Mouse (Mus musculus) embryonic fibroblast, embryonic 13.5 days (primary cell): ENCODE data around the gene Cacna1d. TPM values are rescaled to one million over a fixed set of nuclear protein-coding genes. Genes with fewer than 3 reads are reported as not detected.

Experiments
- H3K27ac ChIP-seq: 2 replicates; pipeline ENCODE4 v1.5.1; 2012; ENCODE audit warnings: low read length, control low read depth, inconsistent platforms; ENCODE audit not compliant: insufficient read depth
- H3K4me1 ChIP-seq: 2 replicates; pipeline ENCODE4 v1.6.1; 2011; ENCODE audit warnings: low read length; ENCODE audit not compliant: control insufficient read depth, insufficient read depth
- H3K4me3 ChIP-seq: 2 replicates; pipeline ENCODE4 v1.5.1; 2011; ENCODE audit warnings: mild to moderate bottlenecking, control low read depth, low read length; ENCODE audit not compliant: insufficient read depth
- CTCF ChIP-seq: IDR thresholded peaks from 2 replicates; pipeline ENCODE4 v1.5.1; 2011; ENCODE audit warnings: mild to moderate bottlenecking, control low read depth, low read length, moderate library complexity, borderline replicate concordance; ENCODE audit not compliant: insufficient read depth
- POLR2A ChIP-seq: IDR thresholded peaks from 2 replicates; pipeline ENCODE4 v1.6.1; 2011; ENCODE audit warnings: low read depth, mild to moderate bottlenecking, control low read depth, low read length, moderate library complexity
- polyA plus RNA-seq: library from polyadenylated mRNA; stranded (reverse); fragments of >200 nt; gene quantifications from 2 replicates; pipeline ENCODE4 v1.2.4, GENCODE M21; 2011; ENCODE audit warnings: low read depth; ENCODE audit not compliant: missing spikeins, insufficient read length

Gene Cacna1d
- polyA plus RNA-seq, 1 experiment = not detected

DNA sequence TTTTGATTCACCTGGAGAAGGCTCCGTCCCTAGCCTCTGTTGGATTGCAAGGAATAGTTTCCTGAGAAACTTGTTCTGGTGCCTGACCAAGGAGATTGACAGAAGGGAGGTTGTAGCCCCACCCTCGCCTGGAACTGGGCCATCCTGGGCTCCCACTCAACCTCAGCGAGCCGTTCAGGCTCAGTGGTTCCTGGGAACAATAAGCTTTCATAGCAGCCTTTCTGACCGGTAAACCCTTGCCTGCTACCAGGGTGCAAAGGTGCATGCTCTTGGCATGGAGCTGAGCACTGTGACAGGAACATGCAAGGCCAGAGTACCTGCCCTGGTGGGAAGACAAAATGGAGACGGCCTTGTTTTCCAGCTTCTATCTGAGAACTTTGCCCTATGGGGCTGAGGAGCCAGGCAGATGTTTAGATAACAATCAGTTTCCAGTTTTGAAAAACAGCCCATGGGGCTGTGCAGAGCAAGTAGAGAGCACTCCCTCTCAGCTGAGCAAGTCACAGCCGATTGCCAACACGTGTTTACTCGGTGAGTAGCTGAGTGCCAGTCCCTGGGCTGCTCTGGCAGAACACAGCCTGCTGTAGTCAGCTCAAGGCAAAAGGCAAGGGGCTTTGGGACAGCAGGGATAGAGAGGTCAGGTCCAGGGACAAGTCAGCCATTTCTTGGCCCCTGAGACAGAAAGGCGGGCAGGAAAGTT, 481.2 kb downstream of the Cacna1d start:
- Histone ChIP-seq H3K4me3 (no peak overlapping the region), H3K27ac (no peak overlapping the region), H3K4me1 (no peaks in the 10 kb centered on the region)
- TF ChIP-seq CTCF (no peak), POLR2A (no peak)

- Histone ChIP-seq H3K27ac (no peak within 1 kb of the TSS), H3K4me1 (no peaks in the 10 kb centered on the region), H3K4me3 (0 out of 2 replicates have a peak within 1 kb of the TSS, but pooled peaks have one; percentile 5)
- TF ChIP-seq CTCF (no peak), POLR2A (no peak)
Observed at GRCm38 (mm10) chr14:30008733-30009575, 482.3 kb downstream of the Cacna1d start, which contains the start of the genes Il17rb and Chdh. TSS of gene Il17rb (minus strand) at chr14:30008896. TSS of gene Chdh (plus strand) at chr14:30009023.

- Histone ChIP-seq H3K27ac (no peak overlapping the region), H3K4me1 (no peaks in the 10 kb centered on the region)
- TF ChIP-seq POLR2A = no peak
- TF ChIP-seq CTCF = no peak
Observed at GRCm38 (mm10) chr14:29999475-29999811, 491.8 kb downstream of the Cacna1d start.

DNA sequence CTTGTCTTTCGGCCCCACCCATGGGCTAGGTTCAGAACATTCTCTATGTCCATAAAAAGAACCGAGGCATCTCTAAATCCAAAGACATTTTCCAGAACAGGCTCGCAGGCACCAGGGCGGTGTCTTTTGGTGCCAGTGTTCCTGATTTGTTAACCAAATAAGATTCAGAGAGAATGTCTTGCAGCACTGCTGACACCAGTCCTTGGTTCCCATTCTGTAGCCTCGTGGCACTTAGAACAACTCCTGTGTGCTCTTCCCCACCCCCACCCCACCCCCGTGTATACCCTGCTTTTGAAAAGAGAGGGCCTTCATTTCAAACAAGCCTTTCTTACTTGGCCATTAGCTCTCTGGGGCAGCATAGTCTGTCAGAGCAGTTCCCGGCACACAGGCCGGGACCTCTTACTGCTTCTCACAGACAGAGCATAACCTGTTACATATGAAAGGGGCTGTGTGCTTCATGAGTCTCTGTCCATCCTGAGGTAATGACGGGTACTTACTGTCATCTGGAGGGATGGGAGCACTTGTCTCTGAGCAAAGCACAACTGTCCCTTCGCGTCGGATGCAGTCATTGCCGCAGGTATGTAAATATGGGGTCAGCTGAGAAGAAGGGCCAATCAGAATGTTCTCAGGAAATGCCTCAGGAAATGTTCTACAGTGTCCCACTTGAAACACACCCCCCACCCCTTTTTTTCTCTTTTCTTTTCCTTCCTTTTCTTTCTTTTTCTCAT, 492.3 kb downstream of the Cacna1d start:
- Histone ChIP-seq H3K4me1 (no peaks in the 10 kb centered on the region), H3K4me3 (no peak overlapping the region)
- TF ChIP-seq CTCF = no peak
- TF ChIP-seq POLR2A = no peak

More at GRCm38 (mm10) chr14:29999475-29999811, 491.8 kb downstream of the Cacna1d start:
- no peak overlapping the region for H3K4me3 ChIP-seq

DNA sequence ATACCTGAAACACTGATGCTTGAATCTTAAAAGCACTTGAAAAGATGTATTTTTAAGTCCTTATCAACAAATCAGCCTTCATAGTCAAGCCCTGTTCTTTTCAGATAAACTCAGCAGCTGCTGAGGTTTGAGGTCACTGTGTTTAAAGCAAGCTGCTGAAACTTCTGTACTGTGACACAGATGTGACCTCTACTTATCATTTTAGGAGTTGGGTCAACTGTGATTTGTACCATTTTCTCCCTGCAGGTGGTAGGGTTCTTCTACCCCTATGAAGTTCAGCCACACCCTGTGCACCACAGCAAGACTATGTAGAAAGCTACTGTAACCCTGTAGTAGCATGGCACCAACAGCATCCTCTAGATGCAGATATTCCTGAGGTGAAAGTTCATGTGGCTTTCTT, 493.9 kb downstream of the Cacna1d start:
- no peak overlapping the region for H3K4me3 ChIP-seq
- no peak overlapping the region for H3K27ac ChIP-seq
- no peaks in the 10 kb centered on the region for H3K4me1 ChIP-seq
- TF ChIP-seq POLR2A = no peak
- TF ChIP-seq CTCF = no peak

More for the DNA sequence above, 492.3 kb downstream of the Cacna1d start:
- no peak overlapping the region for H3K27ac ChIP-seq

- Histone ChIP-seq H3K4me3 (no peak overlapping the region), H3K27ac (no peak overlapping the region), H3K4me1 (no peaks in the 10 kb centered on the region)
- TF ChIP-seq POLR2A (no peak), CTCF (no peak)
Observed at GRCm38 (mm10) chr14:29996000-29996751, 495.1 kb downstream of the Cacna1d start.

GRCm38 (mm10) chr14:29994976-29995375, 496.3 kb downstream of the Cacna1d start:
- TF ChIP-seq POLR2A = no peak
- no peaks in the 10 kb centered on the region for H3K4me1 ChIP-seq
- H3K4me3 ChIP-seq = no peak overlapping the region
- no peak overlapping the region for H3K27ac ChIP-seq

Other genes starting within 250 kb of the Cacna1d start
- 22.5 and 26.0 TPM in 2 replicates for gene Dcp1a, start 11.9 kb downstream of the Cacna1d start, polyA plus RNA-seq
- 288 and 417 TPM in 2 replicates for gene Tkt, start 56.9 kb upstream of the Cacna1d start, polyA plus RNA-seq
- 56.9 and 60.5 TPM in 2 replicates for gene Prkcd, start 134.8 kb upstream of the Cacna1d start, polyA plus RNA-seq
- gene Rft1, start 162.9 kb upstream of the Cacna1d start, polyA plus RNA-seq = 18.2 and 20.4 TPM in 2 replicates
- 8.2 and 9.6 TPM in 2 replicates for gene Sfmbt1, start 223.4 kb upstream of the Cacna1d start, polyA plus RNA-seq